Mouse (Mus musculus): ENCODE data around the gene Slc16a10.

DNA sequence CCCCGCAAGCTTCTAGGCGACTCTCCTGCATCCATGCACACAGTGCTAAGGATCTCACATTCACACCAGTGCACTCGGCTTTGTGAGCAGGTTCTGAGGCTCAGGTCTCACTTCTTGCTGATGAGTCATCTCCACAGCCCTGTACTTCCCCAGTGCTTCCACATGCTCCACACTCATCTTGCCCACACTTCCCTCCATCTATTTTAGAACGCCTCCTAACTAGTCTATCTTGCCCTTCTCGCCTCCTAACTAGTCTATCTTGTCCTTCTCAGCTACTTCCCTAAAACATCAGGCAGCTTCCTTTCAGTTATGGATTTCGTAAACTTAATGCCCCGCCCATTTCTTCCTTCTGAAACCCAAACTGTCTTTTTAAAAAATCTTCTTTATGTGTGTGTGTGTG lies 13.6 kb downstream of the Slc16a10 start:
- TF ChIP-seq POLR2A (IDR thresholded peaks at IDR 0.05; ENCODE audit: insufficient read depth, low read length) (no peak), CTCF (IDR thresholded peaks at IDR 0.05; ENCODE audit: low read depth, low read length) (no peak), EP300 (IDR thresholded peaks at IDR 0.05; ENCODE audit: insufficient read depth, low read depth, low read length) (no peak)

All from ES-Bruce4 (cell line).